Mouse (Mus musculus): ENCODE data around the gene Nbl1.

The Nbl1 gene

DNA sequence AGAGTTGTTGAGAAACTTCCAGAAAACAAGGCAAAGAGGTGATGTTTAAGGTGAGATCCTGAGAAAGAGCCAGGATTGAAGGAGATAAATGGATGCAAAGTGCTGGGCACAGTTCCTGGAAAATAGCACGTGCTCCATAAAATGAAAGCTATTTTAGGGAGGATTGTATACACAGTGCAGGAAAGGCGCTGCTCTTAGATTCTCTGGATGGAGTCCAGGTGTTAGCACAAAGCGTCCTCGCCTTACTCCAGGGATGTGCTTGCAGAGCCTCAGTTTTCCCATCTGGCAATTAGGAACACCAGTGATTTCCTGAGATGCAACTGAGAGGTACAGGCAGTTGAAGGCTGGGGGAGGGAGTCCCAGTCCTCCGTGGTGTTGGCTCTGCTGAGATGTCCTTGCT lies 3.4 kb upstream of the Nbl1 start:
- DNase-seq, result peak; percentile 38 to 62

DNA sequence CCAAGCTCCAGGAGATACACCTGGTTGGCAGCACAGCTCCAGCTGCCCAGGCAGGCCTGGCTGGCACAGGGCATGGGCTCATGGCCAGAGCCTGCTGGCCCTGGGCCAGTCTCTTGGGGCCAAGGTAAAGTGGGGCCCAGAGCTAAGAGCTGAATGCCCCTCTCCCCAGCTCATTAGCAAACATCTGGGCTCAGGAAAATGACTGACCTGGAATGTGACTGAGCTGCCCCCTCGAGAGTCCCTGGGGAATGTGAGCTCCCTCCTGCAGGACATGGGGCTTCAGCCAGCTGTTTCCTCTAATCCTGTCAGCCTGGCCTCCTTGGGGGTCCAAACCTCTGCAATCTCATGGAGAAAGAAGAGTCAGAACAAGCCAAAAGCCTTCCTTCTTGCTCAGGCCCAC lies 2.6 kb upstream of the Nbl1 start:
- DNase-seq, result peak; percentile 63 to 69

DNA sequence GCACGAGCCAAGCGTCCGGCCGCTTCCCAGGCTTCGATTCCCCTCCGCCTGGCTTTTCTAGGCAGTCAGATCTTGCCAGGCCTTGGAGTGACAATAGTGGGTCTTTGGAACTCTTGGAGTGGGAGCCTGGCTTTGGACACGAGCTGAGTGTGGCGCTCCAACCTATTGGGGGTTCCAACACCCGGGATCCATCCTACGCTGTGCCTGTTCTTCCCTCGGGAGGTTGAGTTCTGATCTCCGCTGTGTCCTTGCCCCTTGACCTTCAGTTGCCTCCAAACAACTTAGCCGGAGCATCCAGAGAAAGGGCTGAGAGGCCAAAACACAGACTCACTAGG lies 370 bp upstream of the Nbl1 start:
- DNase-seq, result no peak

DNA sequence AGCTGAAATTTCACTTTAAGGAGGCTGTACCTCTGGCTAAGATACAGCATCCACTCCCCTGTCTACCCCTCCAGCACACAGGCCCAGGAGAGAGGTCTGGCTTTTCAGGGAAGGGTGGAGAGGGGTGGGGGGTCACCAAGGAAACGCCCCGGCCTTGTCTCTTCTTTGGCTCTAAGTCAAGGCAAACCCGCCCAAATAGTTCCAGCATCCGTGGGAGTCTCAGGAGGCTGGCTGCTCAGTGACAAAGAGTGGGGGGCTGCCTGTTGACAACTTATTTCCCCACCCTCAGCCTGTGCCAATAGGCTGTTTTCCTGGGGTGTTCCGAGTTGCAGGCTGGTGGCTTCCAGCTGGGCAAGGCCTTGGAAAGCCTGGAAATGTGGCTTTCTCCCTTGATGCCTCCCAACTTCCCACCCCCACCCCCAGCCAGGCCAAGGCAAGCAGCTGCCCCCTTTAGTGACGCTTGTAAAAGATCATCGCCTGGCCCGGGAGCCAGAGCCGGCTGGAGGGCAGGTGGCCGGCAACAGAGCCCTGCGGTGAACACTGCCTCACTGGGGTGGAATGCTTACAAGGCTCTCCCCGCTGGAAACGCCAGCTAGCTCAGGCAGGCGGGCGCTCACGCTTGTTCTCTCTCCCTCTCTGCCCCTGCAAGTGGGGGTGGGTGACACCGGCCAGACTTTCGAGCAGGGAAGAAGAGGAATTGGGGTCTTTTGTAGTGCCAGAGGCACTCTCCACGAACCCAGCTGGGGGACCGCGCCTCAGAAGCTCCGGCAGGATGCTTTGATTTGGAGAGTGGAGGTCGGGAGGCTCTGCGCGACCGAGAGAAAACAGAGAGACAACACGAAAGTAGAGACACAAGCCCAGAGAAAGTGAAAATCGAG lies 1.1 kb downstream of the Nbl1 start:
- DNase-seq, result peak; percentile 29 to 50

DNA sequence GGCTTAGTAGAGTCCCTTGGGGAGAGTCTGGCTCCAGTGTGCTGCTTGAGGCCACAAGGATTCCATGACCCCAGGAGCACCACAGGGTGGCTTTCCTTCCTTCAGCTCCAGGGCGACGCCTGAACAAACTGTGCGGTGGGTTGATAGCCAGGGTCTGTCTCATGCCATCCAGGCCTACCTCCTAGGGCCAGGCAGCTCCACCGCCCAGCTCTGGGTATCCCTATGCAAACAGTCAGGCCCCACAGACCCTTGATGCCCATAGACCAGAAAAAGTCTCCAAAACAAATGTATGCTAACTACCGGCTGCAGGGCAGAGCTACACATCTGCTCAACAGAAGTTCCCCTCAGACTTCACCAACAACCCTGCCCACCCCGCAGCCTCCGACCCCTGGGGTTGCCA lies 1.7 kb downstream of the Nbl1 start:
- DNase-seq, result no peak

DNA sequence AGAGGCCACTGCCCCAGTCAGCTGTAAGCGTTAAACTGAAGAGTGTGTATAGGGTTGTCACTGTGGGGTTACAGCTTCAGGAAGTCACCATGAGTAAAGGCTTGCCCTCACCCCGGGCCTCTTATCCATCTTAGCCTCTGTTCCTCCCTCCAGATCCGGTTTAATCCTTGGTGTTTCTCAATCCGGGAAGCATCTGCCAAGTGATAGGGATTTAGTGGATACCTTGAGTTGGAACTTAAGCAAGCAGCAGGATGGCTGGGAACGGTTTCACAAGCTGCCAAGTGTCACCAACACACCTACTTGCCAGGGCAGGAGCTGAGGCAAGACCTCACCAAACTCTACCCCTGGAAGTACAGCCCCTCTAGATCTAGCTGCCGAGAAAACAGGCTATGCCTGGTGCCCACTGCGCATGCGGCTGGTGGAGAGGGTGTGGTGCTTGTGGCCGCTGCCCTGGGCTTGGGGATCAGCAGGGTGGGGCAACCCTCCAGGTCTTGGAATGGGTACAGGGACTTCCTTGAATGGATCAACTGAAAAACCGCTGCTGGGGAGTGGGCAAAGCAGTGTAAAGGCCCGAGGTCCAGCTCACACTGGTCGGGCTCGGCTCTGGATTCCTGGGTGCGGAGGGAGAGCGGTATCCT lies 2.4 kb downstream of the Nbl1 start:
- DNase-seq, result peak; percentile 62 to 68

DNA sequence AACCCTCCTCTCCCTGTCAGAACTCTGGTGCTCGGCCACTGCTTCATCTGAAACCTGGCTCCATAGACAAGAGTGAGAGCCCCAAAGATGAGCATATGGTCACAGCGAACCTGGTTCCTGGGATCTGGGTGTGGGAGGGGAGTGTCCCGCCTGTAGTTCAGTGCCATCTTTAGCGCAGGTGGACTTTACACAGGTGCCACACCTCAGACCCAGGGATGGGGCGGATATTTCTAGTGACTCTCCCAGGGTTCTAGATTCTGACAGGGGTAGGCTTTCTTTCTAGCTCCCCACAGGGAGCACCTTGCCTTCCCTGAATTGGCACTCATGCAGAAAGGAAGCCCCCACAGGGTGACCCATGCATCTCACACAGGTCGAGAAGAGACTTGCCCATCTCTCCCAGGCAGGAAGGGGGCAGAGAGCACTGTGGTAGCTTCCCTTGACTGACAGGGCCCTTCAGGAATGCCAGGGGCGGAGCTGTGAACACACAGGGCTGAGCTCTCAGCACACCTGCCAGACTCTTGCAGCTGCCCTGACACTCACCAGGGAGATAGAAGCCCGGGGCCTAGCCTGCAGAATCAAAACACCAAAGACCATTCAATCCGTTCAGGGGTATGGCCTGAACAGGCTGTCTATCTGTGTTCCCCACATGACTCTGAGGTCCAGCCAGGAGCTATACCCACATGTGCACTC lies 3.7 kb downstream of the Nbl1 start:
- DNase-seq, result peak; percentile 40 to 52

DNA sequence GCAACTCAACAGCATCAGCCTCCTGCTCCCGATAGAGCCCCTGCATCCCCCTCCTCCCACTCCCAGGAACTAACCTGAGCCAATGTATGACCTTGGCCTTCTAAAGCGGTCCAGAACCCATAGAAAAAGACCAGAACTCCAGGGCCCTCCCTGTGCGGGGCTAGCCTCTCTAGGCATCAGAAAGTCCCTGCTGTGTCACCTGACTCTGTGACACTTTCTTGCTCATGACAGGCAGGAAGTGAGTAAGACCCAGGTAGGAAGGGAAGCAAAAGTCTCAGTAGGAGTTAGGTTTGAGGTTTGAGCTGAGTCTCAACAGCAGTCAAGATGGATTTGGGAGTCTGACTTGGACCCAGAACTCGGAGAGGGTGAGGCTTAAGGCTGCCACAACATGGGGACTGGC lies 5.8 kb downstream of the Nbl1 start:
- DNase-seq, result no peak

DNA sequence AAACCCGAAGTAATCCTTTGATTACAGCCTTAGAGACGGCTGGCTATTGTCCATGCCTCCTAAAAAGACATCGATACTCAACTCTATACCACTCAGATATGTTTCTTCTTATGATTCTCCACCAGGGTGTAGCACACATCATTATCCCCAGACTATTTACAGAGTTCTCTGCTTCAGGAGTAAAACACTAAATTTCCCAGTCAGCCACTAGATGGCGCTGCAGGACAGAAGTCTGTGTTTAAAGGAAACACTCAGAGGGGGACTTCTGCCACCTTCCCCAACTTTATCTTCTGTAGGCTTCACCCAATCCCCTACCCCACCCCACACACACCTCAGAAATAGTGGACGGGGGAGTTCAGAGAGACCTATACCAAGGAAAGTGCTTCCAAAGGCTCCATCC lies 6.8 kb downstream of the Nbl1 start:
- peak; percentile 75 to 84 for DNase-seq

DNA sequence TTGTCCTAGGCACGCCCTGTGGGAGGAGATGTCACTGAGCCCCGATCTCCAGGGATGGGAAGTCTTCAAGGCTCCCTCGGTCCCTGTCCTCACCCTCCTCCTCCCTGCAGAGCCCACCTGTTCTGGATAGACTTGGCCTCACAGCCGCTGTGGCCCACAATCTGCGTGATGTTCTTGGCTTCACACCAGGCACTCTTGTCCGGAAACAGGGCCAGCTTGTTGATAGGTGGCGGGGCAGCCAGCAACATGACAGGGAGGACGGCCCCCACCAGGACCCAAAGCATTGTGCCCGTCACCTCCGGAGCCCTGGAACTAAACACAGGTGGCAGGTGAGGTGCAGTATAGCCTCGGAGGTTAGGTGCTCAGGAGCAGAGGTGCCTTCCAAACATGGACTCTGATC lies 7.5 kb downstream of the Nbl1 start:
- DNase-seq, result no peak

DNA sequence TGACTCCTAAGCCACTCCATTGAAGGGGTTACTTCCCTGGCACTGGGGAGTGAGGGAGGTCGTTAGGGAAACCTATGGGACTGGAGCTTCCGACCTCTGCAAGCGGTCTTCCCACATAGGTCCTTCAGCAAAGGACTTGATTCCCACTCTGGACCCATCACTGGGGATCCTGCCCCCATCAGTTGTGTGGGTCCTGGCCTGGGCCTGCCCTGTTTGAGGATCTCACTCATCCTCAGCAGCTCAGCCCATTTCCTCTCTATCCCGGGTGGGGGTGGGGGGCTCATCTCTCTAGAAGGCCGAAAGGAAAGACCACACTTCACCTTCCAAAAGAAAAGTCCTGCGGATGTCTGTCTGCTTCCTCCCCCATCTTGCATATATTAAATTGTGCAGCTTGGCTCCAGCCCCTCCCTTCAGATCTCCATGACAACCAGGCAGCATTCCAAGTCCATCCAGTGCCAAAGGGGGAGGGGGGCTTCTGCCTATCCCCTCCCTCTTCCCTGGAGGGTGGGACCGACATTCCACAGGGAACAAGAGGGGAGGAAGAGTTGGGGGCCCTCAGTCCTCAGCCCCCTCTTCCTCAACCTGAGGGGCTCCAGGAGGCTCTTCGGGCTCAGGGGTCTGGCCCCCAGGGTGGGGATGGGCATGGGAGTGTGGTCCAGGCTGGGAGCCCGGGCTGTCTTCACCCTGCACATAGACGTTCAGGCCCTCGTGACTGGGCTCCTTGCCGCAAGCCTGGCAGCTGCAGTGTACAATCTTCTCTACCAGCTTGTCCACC lies 9.8 kb downstream of the Nbl1 start:
- DNase-seq, result no peak

DNA sequence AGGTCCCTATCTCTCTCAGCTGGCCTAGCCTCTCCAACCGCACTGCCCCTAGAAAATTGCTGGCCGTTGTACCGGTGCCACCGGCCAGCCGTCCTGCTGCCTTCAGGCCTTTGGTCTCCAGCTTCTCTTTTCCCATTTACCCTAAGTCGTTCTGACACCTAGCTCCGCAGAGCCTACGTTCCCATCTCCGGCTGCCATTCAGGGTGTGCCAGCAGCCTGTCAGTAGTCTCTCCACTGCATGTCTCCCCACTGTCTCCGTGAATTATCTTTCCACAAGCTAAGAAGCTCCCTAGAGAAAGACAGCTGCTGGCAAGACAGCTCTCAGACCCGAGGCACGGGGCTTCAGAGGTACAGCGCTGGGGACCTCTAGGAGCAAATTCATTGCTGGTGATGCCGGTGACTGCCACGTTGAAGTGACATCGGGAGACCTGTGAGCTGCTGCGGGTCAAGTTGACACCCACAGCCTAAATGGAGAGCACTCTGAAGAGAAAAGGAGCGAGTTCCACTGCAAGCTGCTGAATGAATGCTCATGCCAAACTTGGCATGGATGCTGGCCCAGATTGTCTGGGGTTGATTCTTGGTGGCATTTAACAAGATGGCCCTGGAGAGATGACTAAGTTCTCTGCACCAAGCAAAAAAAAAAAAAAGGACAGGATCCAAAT lies 11.4 kb downstream of the Nbl1 start:
- DNase-seq, result no peak

DNA sequence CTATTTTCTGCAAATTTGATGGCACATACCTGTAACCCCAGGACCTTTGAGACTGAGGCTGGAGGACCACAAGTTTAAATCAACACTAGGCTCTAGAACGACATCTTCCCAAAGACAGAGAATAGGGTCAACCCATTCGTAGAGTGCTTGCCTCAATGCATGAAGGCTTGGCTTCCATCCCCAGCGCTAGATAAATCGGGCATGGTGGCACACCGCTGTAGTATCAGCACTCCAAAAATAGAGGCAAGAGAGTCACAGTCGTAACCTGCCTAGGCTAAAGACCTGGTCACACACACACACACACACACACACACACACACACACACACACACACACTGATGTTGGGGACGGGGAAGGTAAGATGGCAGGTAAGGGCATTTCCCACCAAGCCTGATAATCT lies 12.5 kb downstream of the Nbl1 start:
- DNase-seq, result no peak

DNA sequence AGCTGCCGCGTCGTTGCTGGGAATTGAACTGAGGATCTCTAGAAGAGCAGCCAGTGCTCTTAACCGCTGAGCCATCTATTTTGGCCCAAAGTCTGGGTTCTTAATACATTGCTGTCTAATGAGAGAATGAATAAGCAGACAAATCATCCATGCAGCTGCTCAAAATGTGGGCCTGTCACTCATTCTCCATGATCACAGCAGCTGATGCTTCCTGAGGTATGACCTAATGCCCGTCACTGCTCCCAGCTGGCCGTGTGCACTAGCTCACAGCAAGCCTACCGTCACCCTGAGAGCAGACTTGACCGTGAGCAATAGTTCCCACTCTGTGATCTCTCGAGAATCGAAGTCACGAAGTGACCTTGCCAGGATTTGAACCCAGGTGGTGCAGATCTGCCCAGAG lies 13.4 kb downstream of the Nbl1 start:
- no peak for DNase-seq

DNA sequence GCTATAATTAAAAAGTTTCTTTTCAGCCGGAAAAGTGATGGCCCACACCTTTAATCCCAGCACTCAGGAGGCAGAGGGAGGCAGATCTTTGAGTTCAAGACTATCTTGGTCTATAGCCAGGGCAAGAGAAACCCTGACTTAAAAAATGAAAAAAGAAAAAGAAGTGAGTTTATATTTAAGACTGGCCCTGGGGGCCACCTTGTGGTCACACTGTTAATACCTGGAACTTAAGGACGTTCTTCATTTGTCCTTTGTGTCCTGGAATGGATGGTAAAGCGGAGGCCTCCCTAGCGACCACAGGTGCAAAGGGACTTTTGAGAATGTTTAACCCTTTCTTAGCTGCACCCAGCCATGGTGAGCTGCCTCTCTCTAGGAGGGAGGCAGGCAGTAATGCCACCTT lies 14.1 kb downstream of the Nbl1 start:
- no peak for DNase-seq

DNA sequence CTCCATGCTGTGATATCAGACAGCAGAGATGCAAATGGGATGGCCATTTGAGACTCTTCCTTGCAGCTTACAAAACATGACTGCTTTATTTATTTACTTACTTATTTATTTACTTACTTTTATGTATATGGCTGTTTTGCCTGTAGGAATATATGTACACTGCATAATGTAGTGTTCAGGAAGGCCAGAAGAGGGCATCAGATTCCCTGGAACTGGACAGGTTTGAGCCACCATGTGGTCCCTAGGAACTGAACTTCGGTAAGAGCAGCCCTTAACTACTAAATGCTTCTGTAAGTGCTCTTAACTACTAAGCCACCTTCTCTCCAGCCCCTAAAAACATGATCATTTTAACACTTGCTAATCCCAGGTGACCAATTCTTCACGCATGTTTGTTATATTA lies 14.5 kb downstream of the Nbl1 start:
- peak in 1 of 2 experiments; percentile 44 for DNase-seq

DNA sequence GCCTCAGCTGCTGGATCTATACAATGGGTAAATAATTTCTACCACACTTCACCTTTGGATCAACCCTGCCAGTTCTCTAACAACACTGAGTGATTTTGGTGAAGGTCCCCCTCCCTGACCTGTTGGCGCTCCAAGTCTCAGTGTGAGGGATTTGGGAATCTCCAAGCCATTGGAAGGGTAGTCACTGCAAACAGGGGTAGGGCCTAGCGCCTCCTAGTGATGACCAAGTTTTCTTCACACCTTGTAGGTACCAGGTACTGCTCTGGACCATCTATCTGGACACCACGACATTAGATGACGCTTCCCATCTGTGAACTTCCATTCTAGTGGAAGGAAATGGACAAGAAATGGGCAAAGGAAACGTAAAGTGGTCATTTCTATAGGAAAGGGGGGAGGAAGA lies 16.9 kb downstream of the Nbl1 start:
- DNase-seq, result no peak

DNA sequence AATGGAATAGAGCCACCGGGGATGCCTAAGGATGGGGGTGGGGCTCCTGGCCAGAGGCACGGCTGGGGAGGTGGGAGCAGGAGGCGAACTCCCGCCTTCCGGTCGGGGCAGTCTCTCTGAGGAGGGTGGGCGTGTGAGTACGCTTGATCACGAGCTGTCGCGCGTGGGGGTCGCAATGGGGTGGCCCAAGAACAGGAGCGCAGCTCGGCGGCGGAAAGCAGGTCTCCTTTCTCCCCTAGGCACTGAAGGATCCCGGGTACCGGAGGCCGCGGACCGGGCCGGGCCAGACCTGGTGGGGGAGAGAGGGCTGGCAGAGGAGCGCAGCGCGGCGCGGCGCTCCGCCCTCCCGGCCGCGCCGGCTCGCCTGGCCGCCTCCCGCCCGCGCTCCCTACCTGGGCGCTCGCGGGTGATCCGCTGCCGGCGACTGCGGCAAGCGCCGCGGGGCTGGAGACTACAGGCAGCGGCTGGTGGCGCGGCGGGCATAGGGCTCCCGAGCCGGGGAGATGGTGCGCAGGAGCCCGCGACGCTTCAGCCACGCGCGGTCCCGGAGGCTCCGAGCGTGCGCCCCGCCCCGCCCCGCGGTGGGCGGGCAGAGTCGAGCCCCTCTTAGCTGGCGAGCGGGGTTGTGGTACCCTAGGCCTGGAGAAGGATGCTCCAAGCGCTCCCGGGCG lies 17.6 kb downstream of the Nbl1 start, which contains the start of gene Htr6:
Gene Htr6, minus strand, starts transcription at position 530 of the 671 bp plus-strand sequence.
- no peak for DNase-seq

DNA sequence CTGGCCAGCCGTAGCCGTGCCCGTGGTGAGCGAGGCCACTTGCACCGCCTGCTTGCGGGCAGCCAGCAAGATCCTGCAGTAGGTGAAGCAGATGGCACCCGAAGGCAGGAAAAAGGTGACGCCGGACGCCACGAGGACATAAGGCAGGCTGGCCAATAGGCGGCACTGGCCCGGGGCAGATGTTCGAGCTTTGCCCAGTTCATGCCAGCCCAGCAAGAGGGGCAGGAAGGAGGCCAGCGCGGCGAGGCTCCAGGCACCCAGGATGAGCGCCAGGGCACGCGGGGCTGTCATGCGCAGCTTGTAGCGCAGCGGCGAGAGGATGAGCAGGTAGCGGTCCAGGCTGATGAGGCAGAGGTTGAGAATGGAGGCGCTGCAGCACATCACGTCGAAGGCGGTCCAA lies 18.7 kb downstream of the Nbl1 start:
- no peak for DNase-seq

DNA sequence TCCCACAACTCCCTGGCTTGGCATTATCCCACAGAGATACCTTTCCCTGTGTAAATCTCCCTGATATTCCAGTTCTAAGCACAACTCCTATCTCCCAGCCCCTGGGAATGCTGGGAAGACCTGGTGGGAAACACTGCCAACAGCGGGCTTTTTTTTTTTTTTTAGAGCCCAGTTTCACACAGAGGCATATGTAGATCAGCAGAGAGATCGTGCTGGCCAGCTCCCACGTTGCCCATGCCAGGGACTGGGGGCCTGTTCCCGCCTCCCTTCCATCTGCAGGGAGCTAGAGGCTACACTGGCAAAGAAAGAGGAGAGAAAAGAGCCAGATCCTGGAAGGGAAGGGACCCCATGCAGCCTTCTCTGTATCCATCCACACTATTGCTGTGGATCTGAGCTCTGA lies 24.5 kb downstream of the Nbl1 start:
- no peak for DNase-seq

DNA sequence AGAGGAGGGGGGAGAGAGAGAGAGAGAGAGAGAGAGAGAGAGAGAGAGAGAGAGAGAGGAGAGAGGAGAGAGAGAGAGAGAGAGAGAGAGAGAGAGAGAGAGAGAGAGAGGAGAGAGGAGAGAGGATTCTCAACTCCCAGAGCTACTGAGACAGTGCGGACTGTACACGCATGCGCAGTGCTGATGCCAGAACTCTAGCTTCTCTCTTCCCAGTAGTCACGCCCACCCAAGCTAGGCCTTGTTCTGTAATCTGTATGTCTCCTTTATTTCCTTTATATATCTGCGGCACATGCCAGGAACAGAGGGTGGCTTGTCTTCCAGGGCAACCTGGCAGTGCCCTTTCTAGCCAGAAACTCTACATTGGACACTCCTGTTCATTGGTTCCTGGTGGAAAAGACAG lies 28.0 kb downstream of the Nbl1 start:
- no peak for DNase-seq

DNA sequence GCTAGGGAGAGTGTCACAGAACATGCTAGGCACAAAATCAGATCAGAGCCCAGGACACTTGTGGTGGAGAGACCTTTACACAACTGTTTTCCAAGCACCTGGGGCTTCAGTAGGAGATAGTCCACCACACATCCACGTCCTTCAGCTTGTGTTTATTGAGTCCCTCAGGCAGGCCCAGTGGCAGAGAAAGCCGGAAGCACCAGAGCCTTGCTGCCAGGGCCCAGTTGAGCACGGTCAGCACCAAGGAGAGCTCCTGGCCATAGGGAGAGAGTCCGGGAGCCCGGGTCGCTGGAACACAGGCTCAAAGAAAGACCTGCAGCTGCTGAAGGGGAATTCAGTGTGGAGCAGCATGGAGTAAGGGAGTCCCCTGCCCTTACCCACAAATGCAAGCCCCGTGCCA lies 33.2 kb downstream of the Nbl1 start:
- peak in 1 of 2 experiments; percentile 18 for DNase-seq

Data from lung, adult 18-20 months (tissue).